Mouse (Mus musculus) lung, adult 18-20 months (tissue): ENCODE results near the gene Peak1.
"Not testable (repeated sequence)": the region's sequence is repeated elsewhere in the genome, so short reads cannot be mapped to it uniquely, and the experiment has no call there.

ENCODE experiments used
- DNase-seq, 2 experiments: peaks; one replicate each; pipeline ENCODE4 v3.0.0; 2022; ENCODE audit warnings: mixed read lengths in 2 of 2

The Peak1 gene

DNA sequence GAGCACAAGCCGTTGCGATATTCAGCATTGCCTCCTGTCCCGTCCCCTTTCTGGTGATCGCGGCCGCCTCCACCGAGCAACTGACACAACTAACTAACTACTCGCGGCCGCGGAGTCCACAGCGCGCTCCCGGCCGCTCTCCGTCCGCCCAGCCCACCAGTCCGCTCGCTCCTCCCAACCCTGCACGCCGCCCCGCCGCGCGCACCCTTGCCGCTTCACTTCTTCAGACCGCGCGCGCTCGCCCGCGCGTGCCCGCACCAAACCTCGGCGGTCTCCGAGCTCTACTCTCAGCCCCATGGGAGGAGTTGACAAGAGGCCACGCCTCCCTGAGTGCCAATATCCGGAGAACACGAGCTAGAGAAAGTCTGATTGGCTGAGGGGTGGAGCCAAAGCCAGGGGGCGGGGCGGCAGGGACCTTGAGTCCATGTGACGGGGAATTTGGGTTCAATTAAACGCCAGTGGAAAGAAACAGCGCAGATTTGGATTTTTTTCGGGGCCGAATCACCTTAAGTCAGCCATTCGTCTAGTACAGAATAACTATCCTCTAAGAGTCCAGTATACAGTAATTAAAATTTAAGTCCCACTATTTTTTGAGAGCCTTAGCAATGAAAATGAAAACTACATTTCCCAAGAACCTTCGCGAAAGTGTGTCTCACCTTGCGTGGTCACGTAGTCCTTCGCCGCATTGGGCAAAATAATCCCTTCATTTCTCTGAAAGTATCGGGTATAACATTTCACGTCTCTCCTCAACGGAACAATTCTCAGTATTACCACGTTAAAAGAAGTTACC is at the start of gene Peak1, which contains the start of gene Hmg20a:
Gene Peak1 (minus strand): TSS at position 120 of the 790 bp plus-strand sequence.
Gene Hmg20a (plus strand): TSS at position 662 of the 790 bp plus-strand sequence.
- peak; percentile 100 for DNase-seq

GRCm38 (mm10) chr9:56466251-56466650 is 48.4 kb upstream of the Peak1 start:
- no peak for DNase-seq

DNA sequence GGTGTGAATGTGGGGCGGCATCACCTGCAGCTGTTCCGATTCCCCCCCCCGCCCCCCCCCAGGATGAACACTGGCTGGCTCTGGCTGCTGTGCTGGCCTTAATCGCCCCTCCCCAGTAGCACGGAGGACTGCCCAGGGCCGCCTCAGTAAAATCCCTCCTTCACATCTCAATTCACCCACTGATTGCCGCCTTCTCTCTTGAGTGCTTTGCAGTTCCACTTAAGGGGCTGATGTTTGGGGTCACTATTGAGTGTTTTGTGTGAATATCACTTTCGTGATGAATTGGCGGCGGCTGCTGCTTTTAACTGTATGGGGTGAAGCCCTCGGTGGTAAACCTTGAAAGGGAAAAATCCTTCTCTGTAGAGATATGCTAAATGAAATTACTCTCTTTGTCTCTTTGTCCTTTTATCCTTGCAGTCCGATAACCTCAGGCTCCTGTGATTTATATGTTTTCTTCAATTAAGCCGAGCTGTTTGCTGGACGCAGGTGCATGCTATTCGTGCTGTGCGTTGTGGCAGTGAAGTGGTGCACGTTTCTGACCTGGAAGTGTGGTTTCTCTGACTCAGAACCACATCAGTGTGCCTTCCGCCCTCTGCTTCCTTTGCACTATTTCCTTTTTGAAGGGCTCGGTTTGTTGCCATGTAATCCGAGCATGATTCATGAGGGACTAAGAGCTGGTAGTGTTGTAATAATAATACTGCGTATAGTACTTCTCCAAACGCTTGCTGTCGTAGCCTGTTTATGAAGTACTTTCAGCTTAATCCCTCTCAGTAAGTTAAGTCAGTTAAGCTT is 47.2 kb upstream of the Peak1 start:
- DNase-seq, result peak; percentile 62 to 80

DNA sequence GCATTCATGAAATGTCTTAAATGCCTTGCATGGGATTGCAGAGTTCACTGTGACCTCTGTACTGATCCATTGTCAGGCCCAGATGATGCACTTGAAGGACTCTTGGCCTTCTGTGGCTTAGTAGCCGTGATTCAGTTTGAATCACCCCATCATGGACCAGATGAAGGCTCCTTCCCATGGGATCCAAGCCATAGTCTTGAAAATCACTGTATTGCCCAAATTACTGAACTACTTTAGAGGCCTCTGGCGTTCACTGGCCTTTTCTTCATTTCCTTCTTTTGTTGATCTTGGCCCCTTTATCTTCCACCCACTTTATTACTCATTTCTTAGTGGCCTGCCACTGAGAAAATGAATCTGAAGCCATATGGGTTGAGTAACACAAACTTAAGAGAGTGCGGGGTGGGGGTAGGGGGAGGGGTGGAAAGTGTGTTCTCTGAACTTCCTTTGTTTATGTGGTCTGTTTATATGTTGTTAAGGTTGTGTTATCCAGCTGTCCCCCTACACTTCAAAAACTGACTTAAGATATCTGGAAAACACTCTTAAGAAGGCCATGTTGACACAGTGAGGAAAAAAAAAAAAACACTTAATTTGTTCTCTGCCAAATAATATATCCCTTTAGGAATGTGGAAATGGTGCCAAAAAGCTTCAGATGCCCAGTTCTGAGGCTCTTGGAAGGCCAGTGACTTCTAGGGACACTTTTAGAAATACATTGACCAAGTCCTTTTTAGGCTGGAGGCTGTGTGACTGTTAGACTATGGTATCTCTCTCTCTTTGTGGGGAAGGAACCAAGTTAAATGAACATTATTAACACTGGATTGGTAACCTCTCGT is 46.0 kb upstream of the Peak1 start:
- DNase-seq, result peak; percentile 27 to 51

GRCm38 (mm10) chr9:56463046-56463445 is 45.2 kb upstream of the Peak1 start:
- no peak for DNase-seq

- DNase-seq, result no peak
These were observed 44.7 kb upstream of the Peak1 start for GRCm38 (mm10) chr9:56462606-56463005.

GRCm38 (mm10) chr9:56460987-56461386 is 43.1 kb upstream of the Peak1 start:
- no peak for DNase-seq

GRCm38 (mm10) chr9:56456426-56456825 is 38.6 kb upstream of the Peak1 start:
- DNase-seq, result peak in 1 of 2 experiments; percentile 25

DNA sequence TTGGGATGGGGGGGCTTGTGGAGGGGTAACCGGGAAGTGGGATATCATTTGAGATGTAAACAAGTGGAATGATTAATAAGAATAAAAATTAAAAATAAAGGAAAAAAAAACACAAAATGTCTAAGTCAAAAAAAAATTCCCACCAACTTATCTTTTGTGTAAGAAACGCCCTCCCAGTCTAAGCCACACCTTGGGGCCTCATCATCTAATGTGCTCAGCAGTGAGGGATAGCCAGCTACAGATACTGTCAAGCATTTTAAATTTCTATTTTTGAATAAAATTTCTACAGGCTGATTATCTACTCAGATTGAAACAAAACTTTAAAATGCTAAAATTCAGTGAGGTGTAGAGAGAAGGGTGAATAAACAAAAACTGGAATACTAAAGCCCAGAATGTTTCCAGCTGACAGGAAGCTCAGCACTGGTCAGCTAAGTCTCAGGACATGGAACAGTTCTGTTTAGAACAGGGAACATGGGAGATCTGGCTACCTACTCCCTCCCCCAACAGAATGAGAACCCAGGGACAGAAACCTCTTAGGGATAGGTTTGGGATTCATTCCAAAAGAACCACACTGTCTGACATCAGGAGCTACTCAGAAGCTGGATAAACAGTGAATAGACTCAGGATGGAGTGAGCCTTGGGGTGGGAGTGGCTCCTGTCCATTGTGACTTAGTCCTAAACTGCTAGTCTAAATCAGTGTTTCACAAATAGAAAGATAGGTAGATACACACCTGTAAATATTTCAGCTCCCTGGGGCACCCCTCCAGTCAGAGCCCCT is 35.4 kb upstream of the Peak1 start:
- DNase-seq, result no peak

- DNase-seq, result no peak
These were observed 33.7 kb upstream of the Peak1 start for GRCm38 (mm10) chr9:56451570-56451969.

- DNase-seq, result no peak
These were observed 21.8 kb upstream of the Peak1 start for GRCm38 (mm10) chr9:56439699-56440098.

GRCm38 (mm10) chr9:56437300-56437892 is 19.5 kb upstream of the Peak1 start:
- not testable (repeated sequence) for DNase-seq

DNA sequence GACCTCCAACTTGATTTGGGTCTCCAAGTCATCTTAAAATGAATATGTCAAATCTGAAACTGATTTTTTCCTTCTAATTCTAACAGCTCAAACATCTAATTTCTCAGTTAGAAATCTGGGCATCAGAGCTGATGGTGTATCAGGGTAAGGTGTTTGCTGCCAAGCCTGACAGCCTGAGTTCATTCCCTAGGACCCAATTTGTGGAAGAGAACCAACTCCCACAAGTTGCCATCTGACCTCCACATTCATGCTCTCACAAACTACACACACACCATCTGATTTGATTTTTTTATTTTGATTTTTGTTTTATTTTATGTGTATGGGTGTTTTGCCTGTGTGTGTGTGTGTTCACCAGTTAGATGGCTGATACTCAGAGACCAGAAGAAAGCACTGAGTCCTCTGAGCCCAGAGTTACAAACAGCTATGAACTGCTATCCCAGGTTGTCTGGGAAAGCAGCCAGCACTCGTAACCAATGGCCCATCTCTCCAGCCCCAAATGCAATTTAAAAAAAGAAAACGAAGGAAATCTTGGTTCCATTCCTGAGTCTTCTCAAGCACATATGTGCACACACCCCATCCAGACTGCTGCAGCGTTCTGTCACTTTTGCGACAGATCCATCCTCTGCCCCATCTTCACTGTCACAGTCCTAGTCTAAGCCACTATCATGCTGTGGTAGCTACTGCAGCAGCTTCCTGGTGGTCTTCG is 18.1 kb upstream of the Peak1 start:
- DNase-seq, result no peak

GRCm38 (mm10) chr9:56424861-56425260 is 7.0 kb upstream of the Peak1 start:
- DNase-seq, result no peak

DNA sequence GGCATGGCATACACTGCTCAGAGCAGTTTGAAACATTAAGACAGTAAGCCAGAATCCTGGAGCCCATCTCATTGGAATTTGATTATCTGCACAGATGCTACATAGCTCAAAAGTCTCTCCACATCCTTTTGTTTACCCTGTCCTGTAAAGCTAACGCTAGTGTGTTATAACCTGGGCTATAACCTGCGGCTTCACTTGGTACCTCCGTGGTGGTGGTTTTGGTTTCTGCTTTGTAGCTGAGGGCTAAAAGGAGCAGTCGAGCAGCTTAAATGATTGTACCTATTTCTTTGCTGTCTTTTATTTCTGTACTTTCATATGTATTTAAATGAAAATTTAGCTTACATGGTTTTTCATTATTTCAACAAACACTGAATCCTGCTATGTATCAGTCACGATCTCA is 4.1 kb upstream of the Peak1 start:
- DNase-seq, result no peak

GRCm38 (mm10) chr9:56420892-56421601 is 3.2 kb upstream of the Peak1 start:
- no peak for DNase-seq

DNA sequence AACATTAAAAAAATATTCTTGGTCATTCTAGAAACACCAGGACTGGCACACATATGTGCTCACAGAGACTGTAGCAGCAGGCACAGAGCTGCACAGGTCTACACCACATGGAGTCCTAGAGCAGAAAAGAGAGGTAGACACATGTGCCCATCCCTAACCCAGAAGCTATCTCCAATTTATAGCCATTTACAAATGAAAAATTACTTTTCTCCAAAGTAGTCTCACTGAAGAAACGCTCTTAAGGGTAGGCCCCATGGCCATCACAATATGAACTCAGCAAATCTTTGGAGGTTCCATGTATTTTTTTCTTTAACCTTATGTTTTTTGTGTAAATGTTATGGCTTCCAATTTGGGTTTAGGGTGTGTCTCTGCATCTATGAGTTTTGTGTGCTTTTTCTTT is 2.4 kb upstream of the Peak1 start:
- no peak for DNase-seq

- DNase-seq, result peak; percentile 75 to 81
These were observed 922 bp upstream of the Peak1 start for GRCm38 (mm10) chr9:56418738-56419239.

DNA sequence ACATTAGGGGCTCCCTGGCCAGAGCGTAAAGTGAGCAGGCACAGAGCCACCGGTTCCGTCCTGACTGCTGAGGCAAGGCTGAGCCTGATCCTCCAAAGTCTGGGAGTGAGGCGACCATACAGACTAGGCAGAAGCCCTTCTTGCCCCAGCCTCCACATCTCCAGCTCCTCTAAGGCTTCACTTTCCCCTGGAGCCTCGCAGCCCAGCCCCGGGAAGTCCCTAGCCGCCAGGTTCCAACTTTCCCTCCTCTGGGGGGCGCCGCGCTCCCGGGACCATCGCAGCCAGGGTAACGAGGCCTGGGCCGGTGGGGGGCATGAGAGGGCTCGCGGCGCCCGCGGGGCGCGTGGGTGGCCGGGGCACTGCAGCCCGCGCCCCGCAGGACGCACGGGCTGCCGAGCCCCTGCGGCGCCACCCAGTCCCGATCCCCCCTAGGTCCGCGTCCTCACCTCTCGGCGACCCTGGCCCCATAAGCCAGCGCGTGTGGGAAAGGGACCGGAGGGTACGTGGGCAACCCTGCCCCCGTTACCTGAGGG is 386 bp downstream of the Peak1 start:
- DNase-seq, result peak; percentile 88 to 90
